9 mouse cellular contexts compared by ENCODE assay signal in the genomic region with DNA sequence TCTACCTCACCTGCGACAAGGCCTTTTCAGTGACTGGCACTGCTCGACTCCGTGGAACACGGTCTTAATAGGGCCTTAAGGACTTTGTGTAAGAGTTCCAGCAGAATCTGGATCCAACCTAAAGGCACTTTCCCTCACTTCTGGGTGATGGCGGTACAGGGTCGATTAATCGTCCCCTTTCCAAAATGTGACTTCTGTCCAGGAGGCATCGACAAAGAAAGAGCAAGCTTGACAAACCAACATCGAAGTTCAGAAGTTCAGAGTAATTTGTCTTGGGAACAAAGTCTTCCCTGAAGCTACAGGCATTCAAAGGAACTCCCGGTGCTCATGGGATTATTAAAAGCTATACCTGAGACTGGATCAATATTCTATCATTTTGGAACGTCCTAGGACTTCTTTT. TPM values are rescaled to one million over a fixed set of nuclear protein-coding genes. Genes with fewer than 3 reads are reported as not detected.
DNase-seq lines count a peak whose midpoint lies in the region; ATAC-seq and TF ChIP-seq lines count a peak whose summit lies in the region.
"Had no signal": no experiment of that assay in that cellular context is flagged by ENCODE, and none has a peak within 500 bp of the region (broad histone marks: within the 10 kb centered on the region; RNA-seq: fewer than 3 reads in every experiment).

No protein-coding gene starts in this region.

- peak; percentile 23 for ATAC-seq in intestine, embryonic 15.5 days
- no peak for ATAC-seq in neural tube, embryonic 12.5 days (ENCODE audit: low FRiP score, low read depth)

- no peak overlapping the region for H3K27ac ChIP-seq in layer of hippocampus, adult 2 months
- H3K27ac ChIP-seq in forebrain, embryonic 10.5 days: peak overlapping the region; percentile 86
- H3K27ac ChIP-seq in intestine, embryonic 15.5 days: peak overlapping the region; percentile 73
- H3K27ac ChIP-seq in neural tube, embryonic 12.5 days: no peak overlapping the region

- H3K4me3 ChIP-seq in layer of hippocampus, adult 2 months: peak overlapping the region; percentile 67
- H3K4me3 ChIP-seq in forebrain, embryonic 10.5 days: peak overlapping the region; percentile 70
- peak overlapping the region; percentile 44; the same call in 1 of the 2 replicates for H3K4me3 ChIP-seq in intestine, embryonic 15.5 days (replicated peaks)
- H3K4me3 ChIP-seq in neural tube, embryonic 12.5 days: no peak overlapping the region

- no peaks in the 10 kb centered on the region for H3K9me3 ChIP-seq in forebrain, embryonic 10.5 days
- no peaks in the 10 kb centered on the region for H3K9me3 ChIP-seq in intestine, embryonic 15.5 days
- H3K9me3 ChIP-seq in neural tube, embryonic 12.5 days: no peaks in the 10 kb centered on the region

- peaks cover 71% of the 10 kb centered on the region for H3K4me1 ChIP-seq in forebrain, embryonic 10.5 days
- H3K4me1 ChIP-seq in intestine, embryonic 15.5 days (replicated peaks): peaks cover 20% of the 10 kb centered on the region
- H3K4me1 ChIP-seq in neural tube, embryonic 12.5 days: peaks cover 48% of the 10 kb centered on the region

- WGBS in forebrain, embryonic 10.5 days: 8% methylated on average over 11 of the region's 11 CpGs
- WGBS in intestine, embryonic 15.5 days: 14% methylated on average over 11 of the region's 11 CpGs
- WGBS in neural tube, embryonic 12.5 days: 6% methylated on average over 11 of the region's 11 CpGs

- H3K9ac ChIP-seq in intestine, embryonic 15.5 days: no peak overlapping the region
- no peak overlapping the region for H3K9ac ChIP-seq in neural tube, embryonic 12.5 days

- peaks cover 35% of the 10 kb centered on the region for H3K27me3 ChIP-seq in forebrain, embryonic 10.5 days (ENCODE audit: poor library complexity, severe bottlenecking)
- no peaks in the 10 kb centered on the region; the same call in 1 of the 2 replicates for H3K27me3 ChIP-seq in intestine, embryonic 15.5 days (replicated peaks)
- H3K27me3 ChIP-seq in neural tube, embryonic 12.5 days (replicated peaks): no peaks in the 10 kb centered on the region

- no peak for DNase-seq in layer of hippocampus, adult 2 months (ENCODE audit: low spot score in 2 of 2)
- no peak for DNase-seq in layer of hippocampus, postnatal 36 days
- no peak for DNase-seq in forebrain, embryonic 10.5 days (ENCODE audit: extremely low spot score, low spot score)
- DNase-seq in cerebellum, postnatal 4 days (ENCODE audit: low spot score in 2 of 2): no peak
- no peak for DNase-seq in yolk sac, embryonic 10.5 days (ENCODE audit: low spot score)
- no peak for DNase-seq in lung, postnatal 10 days

- no peak for TF ChIP-seq CTCF in layer of hippocampus, adult 2 months (conservative IDR thresholded peaks at IDR 0.05)

- peaks cover 7% of the 10 kb centered on the region; the same call in 1 of the 2 replicates for H3K36me3 ChIP-seq in forebrain, embryonic 10.5 days (replicated peaks)
- no peaks in the 10 kb centered on the region for H3K36me3 ChIP-seq in intestine, embryonic 15.5 days
- H3K36me3 ChIP-seq in neural tube, embryonic 12.5 days: no peaks in the 10 kb centered on the region

- H3K4me2 ChIP-seq in intestine, embryonic 15.5 days (replicated peaks): peak overlapping the region; percentile 75
- H3K4me2 ChIP-seq in neural tube, embryonic 12.5 days (replicated peaks): peak overlapping the region; percentile 68

RNA-seq across cellular contexts. Expression of a gene that starts 0.4 kb away (rescaled TPM):
- total RNA-seq in layer of hippocampus, adult 2 months (2021): 10 to 100 TPM; 13.7 to 17.8 TPM
- total RNA-seq in layer of hippocampus, postnatal 36 days (2021): 10 to 100 TPM; 16.3 to 17.0 TPM
- 19.3 and 21.5 TPM in 2 replicates for polyA plus RNA-seq in forebrain, embryonic 10.5 days (2016; fragmentation: Nextera tagmentation; extraction: Ambion mirVana)
- 13.0 and 13.3 TPM in 2 replicates for polyA plus RNA-seq in intestine, embryonic 15.5 days (2015; fragmentation: Nextera tagmentation; extraction: Ambion mirVana)
- polyA plus RNA-seq in neural tube, embryonic 12.5 days (2016; fragmentation: Nextera tagmentation; extraction: Ambion mirVana): 34.0 and 38.0 TPM in 2 replicates

RNA-seq across cellular contexts. Expression of a gene that starts 50.1 kb away (rescaled TPM):
- total RNA-seq in layer of hippocampus, adult 2 months (2021): 1 to 10 TPM; 1.6 to 2.4 TPM
- total RNA-seq in layer of hippocampus, postnatal 36 days (2021): 1 to 10 TPM in 1 of 2 experiments, under 1 TPM in 1; 0.63 to 1.3 TPM
- 0.10 and 0.27 TPM in 2 replicates for polyA plus RNA-seq in forebrain, embryonic 10.5 days (2016; fragmentation: Nextera tagmentation; extraction: Ambion mirVana)
- 0.09 and 0.24 TPM in 2 replicates for polyA plus RNA-seq in intestine, embryonic 15.5 days (2015; fragmentation: Nextera tagmentation; extraction: Ambion mirVana)
- polyA plus RNA-seq in neural tube, embryonic 12.5 days (2016; fragmentation: Nextera tagmentation; extraction: Ambion mirVana): 0.13 TPM in 1 of 2 replicates, not detected in the other
- total RNA-seq: gastrocnemius, adult 18-20 months had no signal

Comparison
In these comparisons a context has a peak if more than half of its experiments do, and no peak if none do; other contexts are left out.
1. H3K27ac ChIP-seq: peak in forebrain, embryonic 10.5 days (single experiment) and intestine, embryonic 15.5 days (single experiment); none in layer of hippocampus, adult 2 months (single experiment) and neural tube, embryonic 12.5 days (single experiment).